Mouse (Mus musculus) MEL (cell line): Measurements from ENCODE around the gene Tesk2. TPM values are rescaled to one million over a fixed set of nuclear protein-coding genes. Genes with fewer than 3 reads are reported as not detected.

Source experiments
- DNase-seq: peaks from one replicate; pipeline ENCODE4 v3.0.0; 2011; ENCODE audit warnings: low read depth, low spot score
- H3K27ac ChIP-seq: 2 replicates; pipeline ENCODE4 v1.5.1; 2012; ENCODE audit warnings: low read depth, mild to moderate bottlenecking, control low read depth, low read length, moderate library complexity; ENCODE audit not compliant: control insufficient read depth
- H3K27me3 ChIP-seq, 2 experiments: fragments of 150-350 bp in 1 of 2; sonication (generic) in 1 of 2; 2 replicates each; pipeline ENCODE4 v1.6.1; 2012; ENCODE audit warnings: low read length in 2 of 2, mild to moderate bottlenecking in 2 of 2, improper control_type of control experiment in 1 of 2, moderate library complexity in 1 of 2; ENCODE audit not compliant: insufficient read depth in 2 of 2, control insufficient read depth in 1 of 2
- H3K36me3 ChIP-seq, 2 experiments: 2 replicates each; pipeline ENCODE4 v1.6.1; 2012 to 2014; ENCODE audit warnings: low read length in 2 of 2, improper control_type of control experiment in 1 of 2, inconsistent platforms in 1 of 2, mild to moderate bottlenecking in 1 of 2; ENCODE audit not compliant: insufficient read depth in 2 of 2, control insufficient read depth in 1 of 2
- H3K4me1 ChIP-seq, 2 experiments: fragments of 150-350 bp in 1 of 2; sonication (generic) in 1 of 2; 2 replicates each; pipeline ENCODE4 v1.6.1; 2012; ENCODE audit warnings: low read length in 2 of 2, improper control_type of control experiment in 1 of 2, mild to moderate bottlenecking in 1 of 2; ENCODE audit not compliant: insufficient read depth in 2 of 2, control insufficient read depth in 1 of 2
- H3K4me3 ChIP-seq, 2 experiments: fragments of 150-350 bp in 1 of 2; sonication (generic) in 1 of 2; 2 replicates each; pipeline ENCODE4 v1.5.1; 2012; ENCODE audit warnings: low read depth in 2 of 2, low read length in 2 of 2, mild to moderate bottlenecking in 2 of 2, moderate library complexity in 2 of 2, control low read depth in 1 of 2, improper control_type of control experiment in 1 of 2; ENCODE audit not compliant: control insufficient read depth in 1 of 2, insufficient read depth in 1 of 2
- H3K79me2 ChIP-seq: 2 replicates; pipeline ENCODE4 v1.6.1; 2012; ENCODE audit warnings: mild to moderate bottlenecking, low read length, moderate library complexity; ENCODE audit not compliant: control insufficient read depth, poor library complexity, insufficient read depth
- H3K9ac ChIP-seq: 2 replicates; pipeline ENCODE4 v1.6.1; 2012; ENCODE audit warnings: low read depth, mild to moderate bottlenecking, control low read depth, low read length, moderate library complexity; ENCODE audit not compliant: control insufficient read depth, poor library complexity, severe bottlenecking
- H3K9me3 ChIP-seq: fragments of 150-350 bp; sonication (generic); replicated peaks from 2 replicates; pipeline ENCODE4 v1.6.1; 2012; ENCODE audit warnings: mild to moderate bottlenecking, low read length, improper control_type of control experiment, moderate library complexity; ENCODE audit not compliant: insufficient read depth
- CHD2 ChIP-seq: IDR thresholded peaks from 2 replicates; pipeline ENCODE4 v1.6.1; 2011; ENCODE audit warnings: low read length, improper control_type of control experiment
- CTCF ChIP-seq, 3 experiments: IDR thresholded peaks in 2 of 3; conservative IDR thresholded peaks in 1 of 3; 2 replicates each; pipeline ENCODE4 v1.5.1; 2011 to 2012; ENCODE audit warnings: low read length in 3 of 3, low read depth in 2 of 3, mild to moderate bottlenecking in 2 of 3, improper control_type of control experiment in 1 of 3, inconsistent platforms in 1 of 3, mixed read lengths in 1 of 3, moderate library complexity in 1 of 3; ENCODE audit not compliant: control insufficient read depth in 1 of 3, insufficient read depth in 1 of 3, poor library complexity in 1 of 3, severe bottlenecking in 1 of 3
- ETS1 ChIP-seq: IDR thresholded peaks from 2 replicates; pipeline ENCODE4 v1.6.1; 2012; ENCODE audit warnings: low read depth, mild to moderate bottlenecking, inconsistent platforms, low read length, improper control_type of control experiment, moderate library complexity
- GABPA ChIP-seq: IDR thresholded peaks from 2 replicates; pipeline ENCODE4 v1.6.1; 2012; ENCODE audit warnings: low read depth, mild to moderate bottlenecking, inconsistent platforms, low read length, improper control_type of control experiment, moderate library complexity
- JUND ChIP-seq: IDR thresholded peaks from 2 replicates; pipeline ENCODE4 v1.6.1; 2011; ENCODE audit warnings: low read depth, mild to moderate bottlenecking, improper control_type of control experiment, low read length
- KAT2A ChIP-seq: conservative IDR thresholded peaks from 2 replicates; pipeline ENCODE4 v1.6.1; 2012; ENCODE audit warnings: low read depth, low read length, improper control_type of control experiment, inconsistent platforms
- NRF1 ChIP-seq: IDR thresholded peaks from 2 replicates; pipeline ENCODE4 v1.6.1; 2014; ENCODE audit warnings: low read depth, mild to moderate bottlenecking, inconsistent platforms, low read length, improper control_type of control experiment, moderate library complexity; ENCODE audit not compliant: poor library complexity, insufficient read depth, severe bottlenecking
- POLR2A ChIP-seq, 2 experiments: IDR thresholded peaks; 2 replicates each; pipeline ENCODE4 v1.6.1; 2011 to 2012; ENCODE audit warnings: low read length in 2 of 2, mild to moderate bottlenecking in 2 of 2, control low read depth in 1 of 2, improper control_type of control experiment in 1 of 2, low read depth in 1 of 2, moderate library complexity in 1 of 2; ENCODE audit not compliant: control insufficient read depth in 1 of 2, insufficient read depth in 1 of 2, poor library complexity in 1 of 2
- POLR2AphosphoS5 ChIP-seq: IDR thresholded peaks from 2 replicates; pipeline ENCODE4 v1.6.1; 2012; ENCODE audit warnings: low read depth, borderline replicate concordance, mild to moderate bottlenecking, inconsistent platforms, low read length, moderate library complexity, mixed read lengths
- TBP ChIP-seq: IDR thresholded peaks from 2 replicates; pipeline ENCODE4 v1.8.0; 2011; ENCODE audit warnings: low read depth, low read length, improper control_type of control experiment
- ZC3H11A ChIP-seq: IDR thresholded peaks from 2 replicates; pipeline ENCODE4 v1.6.1; 2012; ENCODE audit warnings: low read depth, mild to moderate bottlenecking, inconsistent platforms, low read length, improper control_type of control experiment
- ZMIZ1 ChIP-seq: IDR thresholded peaks from 2 replicates; pipeline ENCODE4 v1.6.1; 2012; ENCODE audit warnings: low read depth, mild to moderate bottlenecking, inconsistent platforms, low read length, improper control_type of control experiment, moderate library complexity
- polyA plus RNA-seq, 2 experiments: library from polyadenylated mRNA; stranded (reverse) in 1 of 2; unstranded in 1 of 2; fragments of >175 nt in 1 of 2; fragments of >200 nt in 1 of 2; gene quantifications; 2 replicates each; pipeline versions ENCODE4 v1.2.1 to v1.2.4; 2012; ENCODE audit warnings: low replicate concordance in 2 of 2, low read depth in 1 of 2; ENCODE audit not compliant: insufficient read length in 2 of 2, insufficient read depth in 1 of 2, missing spikeins in 1 of 2
- total RNA-seq: library from RNA; depleted of rRNA; stranded (reverse); fragments of 300-350 nt; gene quantifications from 2 replicates; pipeline ENCODE4 v1.2.3, GENCODE M21; 2012

Tesk2 gene
- total and polyA plus RNA-seq, 3 experiments, result 2.3 to 3.3 TPM; not detected in 1

DNA sequence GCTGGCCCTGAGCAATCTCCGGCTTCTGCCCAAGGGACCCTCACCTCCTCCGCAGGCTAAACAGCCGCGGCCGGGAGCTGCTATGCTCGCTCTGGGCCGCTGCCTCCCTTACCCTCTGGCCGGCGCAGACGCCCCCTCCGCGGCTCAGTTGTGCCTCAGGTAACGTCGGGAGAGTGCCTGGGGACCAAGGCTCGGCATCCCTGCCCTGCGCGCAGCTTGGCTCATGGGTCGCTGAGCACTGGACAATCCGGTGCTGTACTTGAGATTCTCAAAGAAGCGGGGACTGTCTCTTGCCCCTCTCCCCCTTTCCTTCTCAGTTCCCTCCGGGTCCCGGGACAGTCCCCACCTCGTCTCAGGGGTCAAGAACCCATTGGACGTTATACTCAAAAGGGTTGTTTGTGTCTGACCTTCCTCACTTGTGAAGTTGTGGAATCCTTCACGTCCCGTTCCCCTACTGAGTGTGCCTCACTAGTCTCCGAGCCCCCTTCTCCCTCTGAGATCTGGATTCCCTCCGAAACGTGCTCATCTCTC, 415 bp downstream of the Tesk2 start:
- DNase-seq, result no peak
- peak overlapping the region; percentile 75 for H3K9ac ChIP-seq
- H3K27me3 ChIP-seq, result no peaks in the 10 kb centered on the region
- H3K27ac ChIP-seq, result 0 out of 2 replicates have a peak overlapping the region, but pooled peaks have one; percentile 22
- peaks cover 4 to 5% of the 10 kb centered on the region in 2 experiments for H3K4me1 ChIP-seq
- H3K4me3 ChIP-seq, result peak overlapping the region; percentile 79 to 86
- TF ChIP-seq CTCF (IDR thresholded peaks at IDR 0.05 in 2 of 3, conservative IDR thresholded peaks at IDR 0.05 in 1 of 3; ENCODE audit: control insufficient read depth in 1 of 3, insufficient read depth in 1 of 3, low read depth in 2 of 3, low read length in 3 of 3, poor library complexity in 1 of 3, severe bottlenecking in 1 of 3) (0 out of 6 replicates have a peak, but pooled peaks of 1 of the 3 experiments have one; percentile 0), NRF1 (0 out of 2 replicates have a peak, but pooled peaks have one; percentile 2), POLR2AphosphoS5 (no peak), TBP (no peak), KAT2A (no peak), POLR2A (IDR thresholded peaks at IDR 0.05; ENCODE audit: control insufficient read depth in 1 of 2, insufficient read depth in 1 of 2, low read depth in 1 of 2, low read length in 2 of 2, poor library complexity in 1 of 2) (peak in 1 of 2 experiments; percentile 49; a peak in 1 of 4 replicates)
- TF ChIP-seq, all 39 proteins: peak for 3
- Histone ChIP-seq H3K9me3 (no peaks in the 10 kb centered on the region), H3K79me2 (no peaks in the 10 kb centered on the region; the same call in 1 of the 2 replicates), H3K36me3 (peaks cover 0 to 13% of the 10 kb centered on the region in 2 experiments; a peak in 2 of 4 replicates)

DNA sequence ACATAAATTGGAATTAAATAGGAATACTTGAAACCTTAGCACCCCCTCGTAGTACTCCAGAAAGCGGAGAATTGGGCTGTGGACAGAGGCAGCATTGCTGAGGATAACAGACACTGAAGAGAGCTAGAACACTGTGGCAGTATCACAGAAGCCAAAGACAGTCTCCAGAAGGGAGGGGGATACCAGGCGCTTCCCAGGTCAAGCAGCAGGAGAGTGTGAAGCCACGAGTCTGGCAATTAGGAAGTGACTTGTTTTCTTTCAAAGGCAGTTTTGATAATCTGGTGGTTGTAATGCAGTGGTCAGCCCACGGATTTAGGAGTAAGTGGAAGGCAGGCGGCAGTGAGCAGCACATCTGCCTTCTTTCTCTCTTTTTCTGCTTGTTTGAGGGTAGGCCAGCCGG, 1.5 kb downstream of the Tesk2 start:
- Histone ChIP-seq H3K4me3 (no peak overlapping the region), H3K27me3 (no peaks in the 10 kb centered on the region), H3K79me2 (no peaks in the 10 kb centered on the region; the same call in 1 of the 2 replicates), H3K36me3 (peaks cover 0 to 13% of the 10 kb centered on the region in 2 experiments; a peak in 2 of 4 replicates), H3K27ac (no peak overlapping the region), H3K4me1 (peaks cover 4 to 5% of the 10 kb centered on the region in 2 experiments), H3K9me3 (no peaks in the 10 kb centered on the region), H3K9ac (no peak overlapping the region)
- TF ChIP-seq ZMIZ1 (no peak), ETS1 (no peak), JUND (no peak), ZC3H11A (no peak), CHD2 (no peak)
- DNase-seq, result no peak

- Histone ChIP-seq H3K27ac (no peak overlapping the region), H3K79me2 (no peaks in the 10 kb centered on the region; the same call in 1 of the 2 replicates), H3K36me3 (peaks cover 0 to 6% of the 10 kb centered on the region in 2 experiments; a peak in 1 of 4 replicates), H3K4me1 (peaks cover 0 to 2% of the 10 kb centered on the region in 2 experiments; a peak in 2 of 4 replicates), H3K27me3 (no peaks in the 10 kb centered on the region)
- TF ChIP-seq ETS1 (no peak), GABPA (no peak)
- TF ChIP-seq, all 39 proteins: peak for 0
- no peaks in the 10 kb centered on the region for H3K9me3 ChIP-seq
- H3K9ac ChIP-seq, result no peak overlapping the region
- H3K4me3 ChIP-seq, result no peak overlapping the region
- DNase-seq, result no peak
These were observed 4.7 kb downstream of the Tesk2 start for GRCm38 (mm10) chr4:116725444-116725843.
